Mouse (Mus musculus) gastrocnemius, postnatal 25 days (tissue): Measurements from ENCODE around the gene Galnt10. TPM values are rescaled to one million over a fixed set of nuclear protein-coding genes. Genes with fewer than 3 reads are reported as not detected.

ENCODE experiments used
- DNase-seq: peaks from one replicate; pipeline ENCODE4 v3.0.0; 2022
- long read RNA-seq, 2 experiments: library from polyadenylated mRNA; stranded (forward); transcript quantifications; one replicate each; pipeline ENCODE4 v2.0.0; 2021
- total RNA-seq, 2 experiments: library from RNA; stranded (reverse); gene quantifications; 1 replicate in 1 of 2; 2 replicates in 1 of 2; pipeline ENCODE4 v1.2.3; 2021

Galnt10 gene
- total RNA-seq = 1 to 10 TPM; 6.0 to 7.5 TPM
- long read RNA-seq, experiment 1, full-length matches to known transcripts = 2 of 8 reads
- long read RNA-seq, experiment 1, partial matches to known transcripts = 0 of 8 reads
- long read RNA-seq, experiment 1, other reads (novel, unspliced or antisense) = 6 of 8 reads
- long read RNA-seq, experiment 2, full-length matches to known transcripts = 3 of 5 reads
- long read RNA-seq, experiment 2, partial matches to known transcripts = 0 of 5 reads
- long read RNA-seq, experiment 2, other reads (novel, unspliced or antisense) = 2 of 5 reads

GRCm38 (mm10) chr11:57645018-57645559, at the start of gene Galnt10:
Gene Galnt10 (plus strand): TSS chr11:57645442.
- peak; percentile 86 for DNase-seq

- DNase-seq = no peak
Measured at GRCm38 (mm10) chr11:57595899-57596298, 49.3 kb upstream of the Galnt10 start.

- peak; percentile 30 for DNase-seq
Measured at GRCm38 (mm10) chr11:57598161-57598560, 47.1 kb upstream of the Galnt10 start.

GRCm38 (mm10) chr11:57599304-57599703, 45.9 kb upstream of the Galnt10 start:
- no peak for DNase-seq

- DNase-seq = no peak
Measured at GRCm38 (mm10) chr11:57600113-57600512, 45.1 kb upstream of the Galnt10 start.

- DNase-seq = peak; percentile 50
Measured at GRCm38 (mm10) chr11:57600621-57601121, 44.6 kb upstream of the Galnt10 start.

- DNase-seq = peak; percentile 24
Measured at GRCm38 (mm10) chr11:57601806-57602455, 43.3 kb upstream of the Galnt10 start.

- no peak for DNase-seq
Measured at GRCm38 (mm10) chr11:57605086-57605485, 40.2 kb upstream of the Galnt10 start.

- DNase-seq = no peak
Measured at GRCm38 (mm10) chr11:57605660-57606059, 39.6 kb upstream of the Galnt10 start.

- no peak for DNase-seq
Measured at GRCm38 (mm10) chr11:57614502-57614901, 30.7 kb upstream of the Galnt10 start.

- DNase-seq = no peak
Measured at GRCm38 (mm10) chr11:57615286-57615685, 30.0 kb upstream of the Galnt10 start.

- DNase-seq = no peak
Measured at GRCm38 (mm10) chr11:57615871-57616270, 29.4 kb upstream of the Galnt10 start.

- DNase-seq = no peak
Measured at GRCm38 (mm10) chr11:57617526-57618264, 27.5 kb upstream of the Galnt10 start.

- no peak for DNase-seq
Measured at GRCm38 (mm10) chr11:57621472-57621871, 23.8 kb upstream of the Galnt10 start.

- no peak for DNase-seq
Measured at GRCm38 (mm10) chr11:57621876-57622275, 23.4 kb upstream of the Galnt10 start.

- no peak for DNase-seq
Measured at GRCm38 (mm10) chr11:57624490-57624893, 20.8 kb upstream of the Galnt10 start.

GRCm38 (mm10) chr11:57625465-57625864, 19.8 kb upstream of the Galnt10 start:
- no peak for DNase-seq

GRCm38 (mm10) chr11:57627086-57627735, 18.0 kb upstream of the Galnt10 start:
- DNase-seq = peak; percentile 33

GRCm38 (mm10) chr11:57631805-57632485, 13.3 kb upstream of the Galnt10 start:
- peak; percentile 6 for DNase-seq

- no peak for DNase-seq
Measured at GRCm38 (mm10) chr11:57633006-57633405, 12.2 kb upstream of the Galnt10 start.

GRCm38 (mm10) chr11:57633975-57634585, 11.2 kb upstream of the Galnt10 start:
- peak; percentile 37 for DNase-seq
